Comparison of ENCODE assay signal across 26 mouse cellular contexts in genomic region chr2:159676845-159677244, GRCm38 (mm10).
A peak's percentile ranks its signal among the peaks of the same experiment; 100 is the strongest.
DNase-seq lines count a peak whose midpoint lies in the region; ATAC-seq lines count a peak whose summit lies in the region.
"Had no signal": no experiment of that assay in that cellular context is flagged by ENCODE, and none has a peak within 500 bp of the region (broad histone marks: within the 10 kb centered on the region; RNA-seq: fewer than 3 reads in every experiment).

No protein-coding gene starts in this region.

- intact Hi-C loops in gastrocnemius, postnatal 36 days (cut with DNase I) = no loop called here

- no peaks in the 10 kb centered on the region for H3K36me3 ChIP-seq in embryonic facial prominence, embryonic 15.5 days
- no peaks in the 10 kb centered on the region for H3K36me3 ChIP-seq in limb, embryonic 15.5 days
- H3K36me3 ChIP-seq: embryonic facial prominence, embryonic 12.5 days; G1E; hindbrain, embryonic 10.5 days; lung, embryonic 15.5 days; stomach, embryonic 15.5 days had no signal

- DNase-seq in embryo, embryonic 10 days (ENCODE audit: low spot score) = peak; percentile 12
- no peak for DNase-seq in embryo, embryonic 9.5 days (ENCODE audit: extremely low spot score)
- peak; percentile 10 for DNase-seq in 3T3-L1 (ENCODE audit: low read depth, low spot score)
- no peak for DNase-seq in frontal cortex, adult 2 months (ENCODE audit: extremely low spot score in 1 of 2, low spot score in 1 of 2)
- DNase-seq in gastrocnemius, postnatal 36 days = no peak
- DNase-seq: adrenal gland, postnatal 10 days; cerebellum, adult 8-10 months; cerebellum, postnatal 25 days; gastrocnemius, adult 2 months; heart, postnatal 14 days; kidney, adult 8-10 months; kidney, postnatal 25 days; left cerebral cortex, postnatal 4 days; right cerebral cortex, postnatal 25 days had no signal

- H3K27me3 ChIP-seq in embryonic facial prominence, embryonic 15.5 days = no peaks in the 10 kb centered on the region
- H3K27me3 ChIP-seq in limb, embryonic 15.5 days = no peaks in the 10 kb centered on the region
- H3K27me3 ChIP-seq: embryonic facial prominence, embryonic 12.5 days; forebrain, embryonic 13.5 days; lung, embryonic 15.5 days; stomach, embryonic 15.5 days had no signal

- no peak overlapping the region for H3K4me2 ChIP-seq in embryonic facial prominence, embryonic 15.5 days (replicated peaks)
- H3K4me2 ChIP-seq in limb, embryonic 15.5 days = no peak overlapping the region
- H3K4me2 ChIP-seq: embryonic facial prominence, embryonic 12.5 days; forebrain, embryonic 13.5 days; liver, embryonic 11.5 days; lung, embryonic 15.5 days; midbrain, embryonic 11.5 days; stomach, embryonic 15.5 days had no signal

- no peak overlapping the region for H3K4me3 ChIP-seq in embryonic facial prominence, embryonic 15.5 days (replicated peaks)
- no peak overlapping the region for H3K4me3 ChIP-seq in limb, embryonic 15.5 days
- H3K4me3 ChIP-seq: embryonic facial prominence, embryonic 12.5 days; forebrain, embryonic 13.5 days; gastrocnemius, adult 2 months; hindbrain, embryonic 10.5 days; lung, embryonic 15.5 days; stomach, embryonic 15.5 days had no signal

- no peak overlapping the region for H3K9ac ChIP-seq in embryonic facial prominence, embryonic 15.5 days
- no peak overlapping the region for H3K9ac ChIP-seq in limb, embryonic 15.5 days
- H3K9ac ChIP-seq: embryonic facial prominence, embryonic 12.5 days; forebrain, embryonic 13.5 days; lung, embryonic 15.5 days; stomach, embryonic 15.5 days had no signal

- H3K4me1 ChIP-seq in embryonic facial prominence, embryonic 15.5 days = no peaks in the 10 kb centered on the region
- H3K4me1 ChIP-seq in limb, embryonic 15.5 days = peaks cover 9% of the 10 kb centered on the region
- H3K4me1 ChIP-seq: embryonic facial prominence, embryonic 12.5 days; forebrain, embryonic 13.5 days; hindbrain, embryonic 10.5 days; lung, embryonic 15.5 days; stomach, embryonic 15.5 days had no signal

- no peak for ATAC-seq in embryonic facial prominence, embryonic 15.5 days (ENCODE audit: insufficient number of reproducible peaks, low FRiP score, low TSS enrichment, low read depth)
- ATAC-seq in limb, embryonic 15.5 days (ENCODE audit: insufficient number of reproducible peaks, low FRiP score, low TSS enrichment, low read depth) = peak; percentile 52; the same call in 1 of the 2 replicates
- ATAC-seq: forebrain, embryonic 13.5 days; hindbrain, embryonic 16.5 days; midbrain, embryonic 16.5 days had no signal

- WGBS in embryonic facial prominence, embryonic 15.5 days = 23% methylated on average over 3 of the region's 3 CpGs
- 16% methylated on average over 3 of the region's 3 CpGs for WGBS in limb, embryonic 15.5 days

- H3K27ac ChIP-seq in embryonic facial prominence, embryonic 15.5 days (replicated peaks) = 0 out of 2 replicates have a peak overlapping the region, but pooled peaks have one; percentile 8
- H3K27ac ChIP-seq in limb, embryonic 15.5 days = peak overlapping the region; percentile 23
- H3K27ac ChIP-seq: embryonic facial prominence, embryonic 12.5 days; forebrain, embryonic 13.5 days; gastrocnemius, adult 2 months; hindbrain, embryonic 10.5 days; lung, embryonic 15.5 days; stomach, embryonic 15.5 days had no signal

- H3K9me3 ChIP-seq in embryonic facial prominence, embryonic 15.5 days (replicated peaks) = no peaks in the 10 kb centered on the region
- H3K9me3 ChIP-seq in limb, embryonic 15.5 days = no peaks in the 10 kb centered on the region
- H3K9me3 ChIP-seq: embryonic facial prominence, embryonic 12.5 days; forebrain, embryonic 13.5 days; hindbrain, embryonic 10.5 days; lung, embryonic 15.5 days; stomach, embryonic 15.5 days had no signal

Comparison
In these comparisons a context has a peak if more than half of its experiments do, and no peak if none do; other contexts are left out.
1. DNase-seq: peak in embryo, embryonic 10 days (single experiment) and 3T3-L1 (single experiment); none in embryo, embryonic 9.5 days (single experiment), frontal cortex, adult 2 months (0 of 2) and gastrocnemius, postnatal 36 days (0 of 2).